8 mouse cellular contexts compared by ENCODE assay signal in genomic region chr4:135962946-135963345, GRCm38 (mm10). TPM values are rescaled to one million over a fixed set of nuclear protein-coding genes. Genes with fewer than 3 reads are reported as not detected.
DNase-seq lines count a peak whose midpoint lies in the region; ATAC-seq lines count a peak whose summit lies in the region.

No protein-coding gene starts in this region.

- H3K27me3 ChIP-seq in heart, embryonic 10.5 days (ENCODE audit: insufficient read depth, poor library complexity, severe bottlenecking): no peaks in the 10 kb centered on the region
- H3K27me3 ChIP-seq in forebrain, embryonic 12.5 days: no peaks in the 10 kb centered on the region; the same call in 1 of the 2 replicates
- no peaks in the 10 kb centered on the region for H3K27me3 ChIP-seq in liver, embryonic 15.5 days

- H3K9ac ChIP-seq in forebrain, embryonic 12.5 days: peak overlapping the region; percentile 86
- peak overlapping the region; percentile 69 for H3K9ac ChIP-seq in liver, embryonic 15.5 days

- H3K36me3 ChIP-seq in heart, embryonic 10.5 days: peaks cover 50% of the 10 kb centered on the region
- peaks cover 40% of the 10 kb centered on the region for H3K36me3 ChIP-seq in forebrain, embryonic 12.5 days (replicated peaks)
- H3K36me3 ChIP-seq in liver, embryonic 15.5 days (replicated peaks): peaks cover 53% of the 10 kb centered on the region

- no peaks in the 10 kb centered on the region for H3K9me3 ChIP-seq in heart, embryonic 10.5 days
- no peaks in the 10 kb centered on the region for H3K9me3 ChIP-seq in forebrain, embryonic 12.5 days
- no peaks in the 10 kb centered on the region for H3K9me3 ChIP-seq in liver, embryonic 15.5 days (replicated peaks)

- peak overlapping the region; percentile 83 for H3K4me3 ChIP-seq in heart, embryonic 10.5 days
- H3K4me3 ChIP-seq in forebrain, embryonic 12.5 days (replicated peaks): peak overlapping the region; percentile 72
- peak overlapping the region; percentile 76 for H3K4me3 ChIP-seq in liver, embryonic 15.5 days (replicated peaks)

- DNase-seq in heart, embryonic 10.5 days (ENCODE audit: low spot score): no peak
- DNase-seq in heart, adult 8-10 months (ENCODE audit: low spot score): no peak
- DNase-seq in retina, postnatal 1 day: no peak
- no peak for DNase-seq in cerebellum, adult 9-11 months
- no peak for DNase-seq in right cerebral cortex, adult 2 months (ENCODE audit: low spot score in 2 of 2)

- WGBS in heart, embryonic 10.5 days: 4% methylated on average over 15 of the region's 15 CpGs
- WGBS in forebrain, embryonic 12.5 days: 7% methylated on average over 15 of the region's 15 CpGs
- WGBS in liver, embryonic 15.5 days (ENCODE audit: insufficient replicate concordance): 8% methylated on average over 15 of the region's 15 CpGs

- ATAC-seq in CD4-positive, CD25-positive, alpha-beta regulatory T cell, adult 4 months: peak; percentile 10
- ATAC-seq in forebrain, embryonic 12.5 days (ENCODE audit: low FRiP score): peak; percentile 5; the same call in 1 of the 2 replicates
- peak; percentile 4 for ATAC-seq in liver, embryonic 15.5 days (ENCODE audit: insufficient read depth)

- H3K4me2 ChIP-seq in forebrain, embryonic 12.5 days: peak overlapping the region; percentile 94
- H3K4me2 ChIP-seq in liver, embryonic 15.5 days: peak overlapping the region; percentile 99

- peaks cover 28% of the 10 kb centered on the region for H3K4me1 ChIP-seq in heart, embryonic 10.5 days
- H3K4me1 ChIP-seq in forebrain, embryonic 12.5 days: peaks cover 20% of the 10 kb centered on the region
- H3K4me1 ChIP-seq in liver, embryonic 15.5 days (replicated peaks): peaks cover 55% of the 10 kb centered on the region

- peak overlapping the region; percentile 97 for H3K27ac ChIP-seq in heart, embryonic 10.5 days
- H3K27ac ChIP-seq in forebrain, embryonic 12.5 days: peak overlapping the region; percentile 89
- peak overlapping the region; percentile 75 for H3K27ac ChIP-seq in liver, embryonic 15.5 days (replicated peaks)

RNA-seq across cellular contexts. Expression of gene Gale, which starts 0.6 kb away (rescaled TPM):
- polyA plus RNA-seq in heart, embryonic 10.5 days (2016; fragmentation: Nextera tagmentation; extraction: Ambion mirVana): 46.0 and 48.0 TPM in 2 replicates
- total RNA-seq in heart, adult 8-10 months (2022): 1 to 10 TPM; 1.2 to 3.2 (median 1.6) TPM
- polyA plus RNA-seq in CD4-positive, CD25-positive, alpha-beta regulatory T cell, adult 4 months (2017; shearing (Covaris generic)): 10 to 100 TPM; 16.2 to 24.8 TPM
- 28.3 and 30.9 TPM in 2 replicates for polyA plus RNA-seq in forebrain, embryonic 12.5 days (2016; fragmentation: Nextera tagmentation; extraction: Ambion mirVana)
- 38.6 and 46.9 TPM in 2 replicates for polyA plus RNA-seq in liver, embryonic 15.5 days (2015; fragmentation: Nextera tagmentation; extraction: Ambion mirVana)

RNA-seq across cellular contexts. Expression of gene Lypla2, which starts 9.5 kb away (rescaled TPM):
- polyA plus RNA-seq in heart, embryonic 10.5 days (2016; fragmentation: Nextera tagmentation; extraction: Ambion mirVana): 105 and 134 TPM in 2 replicates
- total RNA-seq in heart, adult 8-10 months (2022): 10 to 100 TPM; 32.5 to 38.4 (median 35.9) TPM
- polyA plus RNA-seq in CD4-positive, CD25-positive, alpha-beta regulatory T cell, adult 4 months (2017; shearing (Covaris generic)): 10 to 100 TPM; 63.0 to 72.0 TPM
- 153 and 161 TPM in 2 replicates for polyA plus RNA-seq in forebrain, embryonic 12.5 days (2016; fragmentation: Nextera tagmentation; extraction: Ambion mirVana)
- polyA plus RNA-seq in liver, embryonic 15.5 days (2015; fragmentation: Nextera tagmentation; extraction: Ambion mirVana): 40.4 and 49.5 TPM in 2 replicates

RNA-seq across cellular contexts. Expression of gene Hmgcl, which starts 16.7 kb away (rescaled TPM):
- 67.5 and 77.1 TPM in 2 replicates for polyA plus RNA-seq in heart, embryonic 10.5 days (2016; fragmentation: Nextera tagmentation; extraction: Ambion mirVana)
- 10 to 100 TPM; 83.3 to 91.3 (median 85.0) TPM for total RNA-seq in heart, adult 8-10 months (2022)
- polyA plus RNA-seq in CD4-positive, CD25-positive, alpha-beta regulatory T cell, adult 4 months (2017; shearing (Covaris generic)): 100 to 1,000 TPM in 1 of 2 experiments, 10 to 100 TPM in 1; 73.7 to 104 TPM
- 52.3 and 55.8 TPM in 2 replicates for polyA plus RNA-seq in forebrain, embryonic 12.5 days (2016; fragmentation: Nextera tagmentation; extraction: Ambion mirVana)
- 91.4 and 96.5 TPM in 2 replicates for polyA plus RNA-seq in liver, embryonic 15.5 days (2015; fragmentation: Nextera tagmentation; extraction: Ambion mirVana)

RNA-seq across cellular contexts. Expression of gene Pithd1, which starts 24.1 kb away (rescaled TPM):
- 50.8 and 67.8 TPM in 2 replicates for polyA plus RNA-seq in heart, embryonic 10.5 days (2016; fragmentation: Nextera tagmentation; extraction: Ambion mirVana)
- total RNA-seq in heart, adult 8-10 months (2022): 10 to 100 TPM; 20.8 to 23.4 (median 21.6) TPM
- 1 to 10 TPM; 9.3 to 9.7 TPM for polyA plus RNA-seq in CD4-positive, CD25-positive, alpha-beta regulatory T cell, adult 4 months (2017; shearing (Covaris generic))
- polyA plus RNA-seq in forebrain, embryonic 12.5 days (2016; fragmentation: Nextera tagmentation; extraction: Ambion mirVana): 60.2 and 64.6 TPM in 2 replicates
- polyA plus RNA-seq in liver, embryonic 15.5 days (2015; fragmentation: Nextera tagmentation; extraction: Ambion mirVana): 73.9 and 81.7 TPM in 2 replicates

RNA-seq across cellular contexts. Expression of gene Fuca1, which starts 42.4 kb away (rescaled TPM):
- 44.2 and 51.2 TPM in 2 replicates for polyA plus RNA-seq in heart, embryonic 10.5 days (2016; fragmentation: Nextera tagmentation; extraction: Ambion mirVana)
- total RNA-seq in heart, adult 8-10 months (2022): 10 to 100 TPM; 29.8 to 40.8 (median 34.6) TPM
- 10 to 100 TPM; 83.9 to 95.9 TPM for polyA plus RNA-seq in CD4-positive, CD25-positive, alpha-beta regulatory T cell, adult 4 months (2017; shearing (Covaris generic))
- 38.1 and 45.0 TPM in 2 replicates for polyA plus RNA-seq in forebrain, embryonic 12.5 days (2016; fragmentation: Nextera tagmentation; extraction: Ambion mirVana)
- polyA plus RNA-seq in liver, embryonic 15.5 days (2015; fragmentation: Nextera tagmentation; extraction: Ambion mirVana): 24.0 and 29.4 TPM in 2 replicates
